Mouse (Mus musculus) neural tube, embryonic 10.5 days (tissue): ENCODE data around the gene Stn1.
A peak's percentile ranks its signal among the peaks of the same experiment; 100 is the strongest.

Source experiments
- DNase-seq: peaks from one replicate; pipeline ENCODE4 v3.0.0-alpha.2; 2017; ENCODE audit warnings: low spot score; ENCODE audit errors: extremely low spot score

Stn1 gene

DNA sequence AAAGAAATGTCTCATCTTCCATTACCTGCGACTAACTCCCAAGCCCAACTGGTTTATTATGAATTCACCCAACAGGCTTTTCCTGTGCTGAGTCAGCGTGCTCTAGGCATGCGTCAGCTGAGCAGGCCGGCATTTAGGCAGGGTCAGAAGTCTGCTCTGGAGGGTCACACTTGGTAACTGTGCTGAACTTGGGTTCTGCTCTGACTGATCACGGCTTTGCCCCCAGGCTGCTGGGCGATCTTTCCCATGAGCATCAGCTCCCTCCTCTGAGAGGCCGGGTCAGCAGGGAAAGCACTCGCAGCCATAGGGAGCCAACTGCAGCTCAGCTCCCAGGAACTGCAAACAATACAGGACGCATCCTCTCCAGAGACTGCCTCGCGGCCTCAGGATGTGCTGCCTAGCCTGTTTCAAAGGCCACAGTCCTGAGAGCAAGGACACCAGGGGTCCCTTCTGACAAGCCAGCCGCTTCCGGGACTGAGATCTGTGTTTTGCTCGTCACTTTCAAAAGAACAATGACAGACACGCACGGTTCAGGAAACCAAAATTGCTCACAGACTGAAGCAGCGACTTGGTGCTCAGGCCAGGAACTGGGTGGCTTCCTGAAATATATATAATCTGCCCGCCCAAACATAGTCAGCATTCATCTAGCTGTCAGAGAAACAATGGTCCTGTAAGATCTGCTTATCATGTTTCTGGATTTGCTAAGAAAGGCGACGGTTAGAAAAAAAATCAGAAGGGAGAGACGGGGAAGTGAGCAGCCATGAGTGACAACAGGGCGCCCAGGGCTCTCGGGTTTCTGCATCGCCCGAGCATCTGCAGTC, 26.6 kb downstream of the Stn1 start:
- DNase-seq: no peak

DNA sequence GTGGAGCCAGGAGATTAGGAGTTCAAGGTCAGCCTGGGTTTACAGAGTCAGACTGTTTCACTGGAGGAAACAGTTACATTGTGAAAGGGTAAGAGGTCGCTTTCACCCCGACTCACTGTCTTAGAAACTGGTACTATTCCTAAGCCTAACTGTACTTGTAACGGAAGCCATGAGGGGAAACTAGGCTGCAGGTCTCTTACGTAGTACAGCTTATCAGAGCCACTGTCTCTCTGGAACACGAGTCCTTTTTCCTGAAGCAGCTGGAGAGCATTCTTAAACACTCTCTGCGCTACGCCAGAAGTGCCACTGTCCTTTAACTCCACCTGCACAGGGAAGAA, 27.2 kb downstream of the Stn1 start:
- no peak for DNase-seq

DNA sequence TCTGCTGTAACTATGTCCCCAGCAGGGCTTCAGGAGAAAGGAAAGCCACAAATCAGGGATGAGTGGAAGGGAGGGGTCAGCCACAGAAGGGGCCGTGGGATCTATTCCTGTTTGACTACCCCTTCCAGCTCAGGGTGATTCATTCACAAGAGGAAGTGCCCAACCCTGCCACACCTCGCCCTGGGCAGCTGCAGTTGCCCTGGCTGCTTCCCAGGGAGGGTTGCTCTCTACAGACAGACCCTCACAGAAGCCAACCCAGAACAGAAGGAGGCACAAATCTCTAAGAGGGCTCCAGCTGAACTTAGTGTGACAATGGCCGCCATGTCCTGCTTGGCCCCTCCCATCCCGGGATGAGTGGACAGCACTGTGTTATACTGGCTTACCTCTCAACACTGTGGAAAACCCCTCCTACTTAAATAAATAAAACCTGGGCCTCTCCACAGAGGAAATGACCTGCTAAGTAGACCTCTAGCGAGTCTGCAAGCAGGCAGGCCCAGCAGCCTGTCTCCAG, 28.5 kb downstream of the Stn1 start:
- no peak for DNase-seq

DNA sequence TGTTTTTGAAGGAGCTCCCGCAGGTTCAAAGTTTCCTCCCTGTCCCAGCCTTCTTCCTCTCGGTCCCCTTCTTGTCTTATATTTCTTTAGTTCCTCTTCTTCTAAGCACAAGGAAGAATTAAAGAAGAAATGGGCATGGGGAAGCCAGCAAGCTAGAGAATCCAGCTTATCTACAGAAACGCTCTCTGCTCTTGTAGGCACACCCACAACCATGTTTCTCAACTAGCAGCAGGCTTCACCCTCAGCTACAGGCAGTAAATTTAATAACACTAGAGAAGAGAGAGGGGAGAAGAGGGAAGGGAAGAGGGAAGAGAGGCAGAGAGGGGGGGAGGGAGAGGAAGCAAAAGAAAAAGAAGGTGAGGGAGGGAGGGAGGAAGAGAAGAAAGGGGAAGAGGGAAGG, 29.1 kb downstream of the Stn1 start:
- DNase-seq: no peak

DNA sequence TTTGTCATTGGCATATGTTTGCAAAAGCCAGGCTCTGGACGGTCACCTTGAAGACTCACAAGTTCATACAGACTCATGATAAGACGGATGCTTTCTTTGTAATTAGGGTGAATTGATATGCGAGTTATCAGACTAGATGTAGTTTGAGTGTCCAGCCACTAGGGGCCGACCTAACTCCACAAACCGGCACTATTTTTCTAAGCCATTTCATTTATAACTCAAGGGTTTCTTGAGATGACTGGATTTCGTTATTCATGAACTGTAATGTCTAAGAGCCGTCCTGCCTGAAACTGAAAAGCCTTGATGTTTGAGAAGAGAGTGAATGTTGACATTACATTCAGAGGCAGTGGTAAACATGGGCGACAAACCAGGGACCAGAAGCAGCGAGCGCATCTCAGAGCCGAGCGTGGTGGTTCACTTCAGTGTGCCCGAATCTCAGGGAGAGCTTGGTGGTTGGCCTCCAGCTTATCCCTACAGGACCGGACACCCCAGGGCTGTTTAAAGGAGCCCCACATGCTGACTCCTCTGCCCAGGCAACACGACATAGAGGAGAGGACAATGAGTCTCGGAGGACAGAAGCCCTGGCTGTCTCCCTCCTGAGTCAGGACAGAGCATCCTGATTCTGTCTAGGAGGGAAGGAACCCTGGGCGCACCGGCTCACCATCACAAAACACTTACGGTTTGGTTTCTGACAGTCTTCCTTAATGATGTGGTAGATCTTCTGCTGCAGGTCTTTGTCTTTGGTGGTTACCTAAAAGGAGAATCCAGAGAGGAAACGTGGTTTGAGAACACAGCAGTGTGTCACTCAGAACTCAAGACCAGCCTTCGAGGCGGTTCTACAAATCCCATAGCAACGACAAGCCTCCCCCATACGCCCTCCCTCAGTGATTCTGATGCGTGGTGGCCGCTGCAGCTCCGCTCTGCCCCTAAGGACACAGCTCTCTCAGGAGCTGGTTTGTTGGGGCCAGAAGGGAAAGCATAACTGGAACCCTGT, 29.9 kb downstream of the Stn1 start:
- peak; percentile 51 for DNase-seq

DNA sequence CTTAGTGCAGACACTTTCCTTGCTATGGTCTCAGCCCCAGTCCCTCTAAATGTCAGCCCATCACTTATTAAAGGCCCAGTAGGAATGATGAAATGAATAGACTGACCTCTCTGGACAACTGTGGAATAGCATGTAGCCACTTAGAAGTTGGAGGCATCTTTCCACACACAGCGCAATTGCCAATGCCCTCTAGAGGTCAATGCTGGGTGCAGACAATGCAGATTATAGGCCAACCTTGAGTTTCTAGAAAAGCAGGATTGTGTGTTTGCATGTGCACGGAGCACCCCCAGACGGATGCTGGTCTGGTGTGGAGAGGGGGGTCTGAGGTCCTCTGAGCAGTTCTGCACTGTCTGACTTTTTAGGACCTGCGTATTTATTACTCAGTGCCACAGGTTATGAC, 33.7 kb downstream of the Stn1 start:
- DNase-seq: no peak

DNA sequence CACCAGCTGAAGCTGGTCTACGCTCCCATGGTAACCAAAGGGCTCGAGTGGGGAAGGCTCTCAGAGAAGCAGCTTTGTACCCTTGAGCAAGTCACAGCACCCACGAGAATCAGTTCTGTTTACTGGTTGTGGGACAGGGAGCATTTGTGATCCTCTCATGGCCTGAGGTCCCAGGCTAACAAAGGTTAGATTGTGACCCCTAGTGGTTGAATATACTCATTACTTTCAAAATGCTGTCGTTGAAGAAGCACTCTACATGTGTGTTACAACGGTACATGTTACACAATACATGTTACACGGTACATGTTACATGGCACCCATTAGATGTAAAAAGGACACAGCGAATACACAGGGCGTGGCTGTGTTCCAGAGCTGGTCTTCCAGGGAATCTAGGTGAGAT, 34.7 kb downstream of the Stn1 start:
- DNase-seq: no peak

DNA sequence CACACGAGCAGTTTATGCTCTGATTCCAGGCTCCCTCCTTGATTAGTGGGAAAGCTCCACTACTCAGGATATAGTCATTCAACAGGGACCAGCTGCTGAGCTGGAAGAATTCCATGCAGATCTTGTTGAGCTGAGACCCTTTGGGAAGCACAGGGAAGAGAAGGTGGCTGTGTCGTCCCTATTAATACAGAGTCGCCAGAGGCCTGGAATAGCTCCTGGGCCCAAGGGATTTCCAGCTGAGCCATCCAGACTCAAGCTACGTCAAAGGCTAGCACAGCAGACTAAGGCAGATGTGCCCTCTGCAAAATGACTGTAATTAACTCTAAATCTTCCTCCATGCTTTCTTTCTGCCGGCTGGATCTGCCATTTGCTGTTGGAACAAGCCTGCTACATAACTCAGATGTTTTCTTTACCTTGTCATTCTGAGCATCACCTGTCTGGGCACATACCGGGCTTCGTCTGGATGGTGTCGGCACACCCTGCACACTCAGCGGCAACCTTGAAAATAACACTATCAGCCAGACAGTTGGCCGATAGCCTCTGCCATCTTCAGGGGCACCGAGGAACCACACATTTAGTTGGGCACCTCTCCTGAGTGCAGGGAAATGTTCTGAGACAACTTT, 36.8 kb downstream of the Stn1 start:
- no peak for DNase-seq

DNA sequence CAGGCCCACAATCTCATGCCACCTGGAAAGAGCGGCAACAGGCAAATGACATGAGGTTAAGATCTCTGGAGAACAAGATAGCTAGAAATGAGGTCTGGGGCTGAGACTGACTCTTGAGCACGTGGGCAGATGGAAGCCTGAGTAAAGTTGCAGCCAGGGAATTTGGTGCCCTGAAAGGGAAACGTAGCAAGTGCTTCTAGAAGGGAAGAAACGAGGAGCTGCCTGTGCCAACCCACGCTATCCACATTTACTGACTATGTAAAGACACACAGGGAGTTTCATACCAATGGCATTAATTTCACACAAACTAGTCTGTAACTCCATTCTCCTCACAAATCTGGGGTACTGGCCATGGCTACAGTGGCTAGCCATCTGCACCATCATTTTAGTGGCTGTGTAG, 37.5 kb downstream of the Stn1 start:
- DNase-seq: no peak

DNA sequence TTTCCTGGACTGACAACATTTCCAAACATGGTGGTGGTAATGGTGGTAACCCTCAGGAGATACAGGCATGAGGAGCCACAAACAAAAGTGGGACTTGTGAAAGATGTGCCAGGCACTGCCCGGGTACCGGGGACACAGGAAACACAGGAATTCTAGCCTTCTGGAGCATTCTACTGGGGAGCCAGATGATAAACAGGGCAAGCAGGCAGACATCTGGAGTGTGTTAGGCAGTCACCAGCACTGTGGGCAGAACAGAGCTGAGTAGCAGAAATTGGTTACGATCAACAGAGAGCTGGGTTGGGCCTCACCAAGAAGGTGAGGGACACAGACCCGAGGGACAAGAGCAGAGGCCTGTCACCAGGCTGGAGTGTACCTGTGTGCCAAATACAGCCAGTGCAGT, 38.4 kb downstream of the Stn1 start:
- DNase-seq: no peak

DNA sequence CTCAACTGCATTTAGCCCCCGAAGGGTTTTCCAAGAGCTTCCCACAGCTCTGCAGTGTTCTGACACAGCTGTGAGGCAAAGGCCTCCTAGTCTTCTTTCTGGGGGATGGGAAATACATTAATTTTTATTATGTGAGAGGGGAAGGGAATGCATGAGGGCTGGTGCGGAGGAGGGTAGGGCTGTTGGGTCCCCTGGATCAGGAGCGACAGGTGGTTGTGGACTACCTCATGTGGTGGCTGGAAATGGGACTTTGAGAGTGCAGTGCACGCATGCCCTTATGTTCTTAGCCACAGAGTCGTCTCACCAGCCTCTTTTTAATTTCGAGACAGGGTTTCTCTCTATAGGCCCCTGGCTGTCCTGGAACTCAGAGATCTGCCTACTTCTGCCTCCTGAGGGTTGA, 39.6 kb downstream of the Stn1 start:
- no peak for DNase-seq

DNA sequence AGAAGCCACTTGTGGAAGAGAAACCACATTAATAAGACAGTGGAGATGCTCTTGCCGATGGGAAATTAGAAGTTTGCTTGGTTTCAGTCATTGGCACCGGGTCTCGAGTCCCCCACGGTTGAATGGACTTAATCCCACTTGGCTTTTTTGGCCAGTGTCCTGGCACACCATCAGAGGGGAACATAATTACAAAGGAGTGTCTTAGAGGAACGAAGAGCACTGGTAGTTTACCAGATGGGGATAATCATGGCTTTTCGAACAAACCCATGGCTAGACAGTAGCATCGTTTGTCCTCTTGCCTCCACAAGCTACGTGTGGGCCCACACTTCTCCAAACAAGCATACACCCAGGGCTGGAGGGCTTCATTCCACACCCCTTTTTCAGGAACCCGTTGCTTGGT, 40.0 kb downstream of the Stn1 start:
- no peak for DNase-seq

DNA sequence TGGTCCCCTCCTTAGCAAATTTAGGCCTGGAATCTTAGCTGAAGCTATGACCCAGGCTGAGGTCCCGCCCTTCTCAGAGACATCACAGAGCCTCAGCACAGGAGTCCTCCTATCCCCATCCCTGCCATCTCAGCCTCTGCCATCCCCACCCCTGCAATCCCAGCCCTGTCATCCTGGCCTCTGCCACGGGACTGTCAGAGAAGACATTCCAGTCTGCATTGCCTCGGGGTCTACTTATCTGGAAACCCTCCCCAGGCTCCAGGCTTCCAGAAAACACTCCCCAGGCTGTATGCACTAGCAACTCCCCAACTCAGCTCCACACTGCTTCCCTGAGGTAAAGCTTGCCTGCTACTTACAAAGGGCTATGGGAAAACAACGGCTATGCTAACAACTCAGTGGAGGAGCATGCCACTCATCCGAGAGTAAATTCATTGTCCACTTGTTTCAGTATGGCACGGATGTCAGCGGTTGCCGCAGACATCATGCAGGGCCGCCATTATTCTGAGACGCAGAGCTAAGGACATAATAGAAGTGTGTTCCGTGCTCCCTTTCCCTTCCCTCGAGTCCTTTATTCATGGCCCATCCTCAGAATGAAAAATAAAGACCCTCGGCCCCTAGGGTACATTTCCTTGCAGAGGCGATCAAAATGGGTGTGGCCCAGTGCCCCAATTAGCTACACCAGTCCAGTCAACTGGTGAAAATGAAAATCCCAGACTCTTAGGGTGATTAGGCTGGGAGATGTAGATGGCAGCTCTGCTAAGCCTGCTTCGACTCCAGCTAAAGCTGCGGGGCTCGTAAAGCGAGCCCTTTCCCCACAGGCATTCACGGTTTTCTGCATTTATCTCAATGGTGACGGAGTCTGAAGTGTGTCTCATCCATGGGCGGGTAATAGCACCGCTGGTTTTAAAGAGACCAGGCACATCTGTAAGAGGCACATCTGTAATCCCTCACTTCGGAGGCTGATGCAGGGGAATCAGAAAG, 44.0 kb downstream of the Stn1 start:
- peak; percentile 32 for DNase-seq

DNA sequence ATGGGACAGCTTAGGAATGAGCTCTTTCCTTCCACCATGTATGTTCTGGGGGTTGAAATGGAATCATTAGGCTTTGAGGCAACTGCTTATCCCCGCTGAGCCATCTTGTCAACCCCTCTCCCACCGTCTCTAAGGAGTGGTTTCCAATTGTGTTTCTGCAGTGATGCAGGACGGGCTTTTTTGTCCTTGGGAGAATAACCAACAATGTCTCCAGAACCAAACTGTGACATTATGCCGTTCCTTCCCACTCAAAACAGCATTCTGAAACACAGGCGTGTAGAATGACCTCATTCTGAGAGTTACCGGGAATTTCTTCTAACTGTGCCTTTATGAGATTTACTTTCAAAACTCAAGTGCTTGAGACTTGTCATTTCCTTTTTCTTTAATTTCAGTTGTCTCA, 44.9 kb downstream of the Stn1 start:
- DNase-seq: no peak

DNA sequence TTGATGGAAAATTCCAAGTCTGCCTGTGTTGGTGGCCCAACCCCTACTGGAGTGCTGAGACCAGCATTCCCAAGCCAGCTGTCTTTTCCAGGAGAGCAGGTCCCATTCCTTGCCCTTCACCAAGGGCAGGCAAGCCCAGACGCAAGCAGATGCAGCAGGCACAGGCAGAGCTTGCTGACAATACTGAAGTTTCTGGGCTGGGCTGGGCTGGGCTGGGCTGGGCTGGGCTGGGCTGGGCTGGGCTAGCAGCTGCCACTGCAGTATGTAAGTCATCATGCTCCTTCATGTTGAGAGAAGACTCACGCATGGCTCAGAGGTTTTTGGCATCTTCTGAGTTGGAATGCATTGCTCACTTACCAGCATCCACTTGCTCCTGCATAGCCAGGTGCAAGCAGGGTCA, 45.5 kb downstream of the Stn1 start:
- no peak for DNase-seq

DNA sequence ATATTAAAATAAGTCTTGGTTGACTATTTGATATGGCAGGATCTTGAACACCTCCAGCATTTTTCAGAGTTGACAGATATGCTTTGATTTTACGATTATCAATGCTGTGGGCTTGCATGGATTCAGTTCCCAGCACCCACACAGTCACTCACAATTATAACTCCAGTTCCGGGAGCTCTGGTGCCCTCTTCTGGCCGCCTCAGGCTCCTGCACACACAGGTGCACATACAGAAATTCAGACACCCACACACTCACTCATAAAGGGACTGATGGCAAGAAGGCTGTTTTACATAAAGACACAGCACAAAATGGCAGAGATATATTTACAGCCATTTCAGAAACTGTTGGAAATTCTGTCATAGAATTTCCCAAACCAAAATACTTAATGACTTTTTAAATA, 48.1 kb downstream of the Stn1 start:
- no peak for DNase-seq

DNA sequence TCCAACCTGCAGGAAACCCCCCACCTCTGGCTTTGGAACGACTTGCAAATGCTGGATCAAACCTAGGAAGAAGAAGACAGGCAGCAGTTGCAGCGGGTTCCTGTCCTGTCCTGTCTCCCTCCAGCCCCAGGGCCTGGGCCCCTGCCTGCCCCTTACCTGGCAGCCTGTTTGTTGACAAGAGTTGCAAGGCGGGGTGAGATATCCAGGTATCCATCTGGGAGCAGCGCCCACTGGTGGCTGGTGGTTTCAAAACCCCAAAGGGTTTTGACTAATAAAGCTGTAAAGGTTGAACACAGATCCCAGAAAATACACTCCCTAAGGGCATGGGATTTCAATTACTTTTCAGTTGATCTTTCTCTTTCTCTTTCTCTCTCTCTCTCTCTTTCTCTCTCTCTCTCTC, 49.1 kb downstream of the Stn1 start:
- no peak for DNase-seq

DNA sequence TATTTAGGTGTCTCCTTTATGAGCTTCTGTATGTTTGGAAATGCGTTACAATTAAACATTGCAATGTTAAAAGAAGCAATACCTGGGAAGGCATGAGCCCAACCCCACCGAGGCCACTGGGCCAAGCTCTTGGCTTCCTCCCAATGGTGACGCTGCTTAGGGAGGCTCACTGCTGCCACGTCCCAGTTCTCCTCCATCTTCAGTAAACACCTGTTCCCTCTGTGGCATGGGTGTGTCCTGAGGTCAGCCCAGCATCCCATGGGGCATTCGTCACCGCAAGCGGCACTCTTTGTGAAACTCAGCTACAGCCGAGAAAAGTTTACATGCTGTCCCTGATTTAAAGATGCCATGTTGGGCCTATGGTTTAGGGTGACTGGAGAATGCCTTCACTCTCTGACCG, 49.7 kb downstream of the Stn1 start:
- no peak for DNase-seq

DNA sequence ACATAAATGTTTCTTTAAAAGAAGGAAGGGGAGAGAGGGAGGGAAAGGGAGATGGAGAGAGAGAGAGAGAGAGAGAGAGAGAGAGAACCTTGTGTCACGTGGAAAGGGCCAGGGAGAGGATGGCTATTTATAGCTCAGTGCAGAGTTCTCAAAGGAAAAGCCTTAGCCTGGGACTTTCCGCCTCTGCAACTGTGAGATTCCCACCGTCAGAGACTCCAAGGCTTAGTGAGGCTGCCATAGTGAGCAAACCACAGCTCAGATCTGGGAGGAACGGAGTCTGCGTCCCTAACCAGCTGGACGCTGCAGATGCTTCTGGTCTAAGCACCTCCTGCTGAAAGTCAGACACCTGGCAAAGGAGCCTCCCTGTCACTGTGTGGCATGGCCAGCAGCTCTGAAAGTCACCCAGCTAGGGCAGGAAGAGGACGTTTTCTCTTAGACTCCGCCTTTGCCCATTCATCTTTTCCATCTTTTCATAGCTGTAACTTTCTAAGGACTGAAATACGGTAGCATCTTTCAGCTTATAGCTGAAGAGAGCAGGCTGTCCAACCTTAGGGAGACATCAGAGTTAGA, 51.2 kb downstream of the Stn1 start:
- no peak for DNase-seq

DNA sequence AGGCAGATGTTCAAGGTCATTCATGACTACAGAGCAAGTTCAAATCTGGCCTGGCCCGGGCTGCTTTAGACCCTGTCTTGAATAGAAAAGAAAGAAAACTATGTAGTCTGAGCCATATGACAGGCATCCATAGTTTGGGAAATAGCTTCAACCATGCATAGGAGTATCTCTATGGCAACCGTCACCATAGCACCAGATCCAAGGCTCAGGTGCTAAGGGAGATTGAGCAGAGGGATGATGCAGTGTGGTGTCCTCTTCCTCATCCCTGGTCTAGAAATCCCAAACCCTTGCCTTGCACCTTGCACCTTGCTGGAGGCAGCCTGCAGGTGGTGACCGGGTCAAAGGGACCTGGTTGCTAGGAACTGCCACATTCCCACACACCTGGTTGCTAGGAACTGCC, 53.2 kb downstream of the Stn1 start:
- no peak for DNase-seq
